Mouse (Mus musculus): Measurements from ENCODE around the gene Herpud2. TPM values are rescaled to one million over a fixed set of nuclear protein-coding genes. Genes with fewer than 3 reads are reported as not detected.

Gene Herpud2
- polyA plus RNA-seq, 1 experiment from 2014 or later: 36.0 TPM

DNA sequence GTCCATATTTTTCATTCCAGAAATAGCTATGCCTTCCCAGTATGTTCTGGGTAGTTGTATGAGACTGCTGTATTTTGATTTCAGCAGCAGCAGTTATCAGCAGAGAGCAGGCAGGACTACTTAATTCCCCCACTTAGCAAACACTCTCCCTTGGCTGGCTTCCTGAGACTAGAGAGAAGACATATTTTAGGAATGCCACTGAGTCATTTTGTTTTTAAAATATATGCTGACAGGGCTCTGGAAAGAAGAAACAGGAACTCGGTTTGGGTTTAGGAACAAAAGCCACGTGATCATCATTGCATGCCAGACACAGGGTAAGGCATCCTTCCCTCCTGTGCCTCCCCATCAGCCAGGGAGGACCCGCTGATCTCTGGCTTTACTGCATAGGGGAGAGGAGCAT is 75.6 kb downstream of the Herpud2 start:
- Histone ChIP-seq H3K4me1 (replicated peaks) (no peaks in the 10 kb centered on the region), H3K27ac (replicated peaks) (no peak overlapping the region), H3K36me3 (no peaks in the 10 kb centered on the region), H3K4me3 (no peak overlapping the region), H3K27me3 (no peaks in the 10 kb centered on the region), H3K9me3 (no peaks in the 10 kb centered on the region), H3K9ac (no peak overlapping the region), H3K4me2 (no peak overlapping the region)
- ATAC-seq (ENCODE audit: low FRiP score, low read depth): no peak
- 71% methylated on average over 3 of the region's 3 CpGs for WGBS

GRCm38 (mm10) chr9:25072666-25073065 is 79.0 kb downstream of the Herpud2 start:
- Histone ChIP-seq H3K27ac (replicated peaks) (no peak overlapping the region), H3K4me2 (no peak overlapping the region), H3K4me3 (no peak overlapping the region), H3K27me3 (no peaks in the 10 kb centered on the region), H3K36me3 (no peaks in the 10 kb centered on the region), H3K4me1 (replicated peaks) (no peaks in the 10 kb centered on the region), H3K9ac (no peak overlapping the region), H3K9me3 (no peaks in the 10 kb centered on the region)
- WGBS: 88% methylated on average over 1 of the region's 1 CpGs
- ATAC-seq (ENCODE audit: low FRiP score, low read depth): no peak

DNA sequence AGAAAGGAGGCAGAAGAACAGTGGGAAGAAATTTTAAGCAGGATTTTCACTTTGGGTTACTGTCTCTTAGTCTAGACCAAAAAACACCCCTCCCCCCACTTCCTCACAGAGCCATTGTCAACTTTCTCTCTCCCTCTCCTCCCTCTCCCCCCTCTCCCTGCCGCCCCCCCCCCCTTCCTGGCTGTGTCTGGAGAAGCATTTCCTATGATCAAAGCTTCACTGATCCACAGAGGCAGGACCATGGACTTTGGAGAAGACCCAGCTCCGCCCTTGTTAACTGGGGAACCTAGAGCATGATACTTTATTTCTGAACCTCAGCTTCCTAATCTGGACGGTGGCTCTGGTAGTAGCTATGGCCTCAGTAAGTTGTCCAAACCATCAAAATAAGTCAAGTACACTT is 92.9 kb downstream of the Herpud2 start:
- 80% methylated on average over 2 of the region's 3 CpGs for WGBS
- H3K4me2 ChIP-seq: no peak overlapping the region
- ATAC-seq (ENCODE audit: low FRiP score, low read depth): no peak
- H3K9ac ChIP-seq: no peak overlapping the region
- H3K36me3 ChIP-seq: no peaks in the 10 kb centered on the region
- H3K9me3 ChIP-seq: peaks cover 4% of the 10 kb centered on the region; the same call in 1 of the 2 replicates
- H3K27me3 ChIP-seq: no peaks in the 10 kb centered on the region
- peaks cover 3% of the 10 kb centered on the region for H3K4me1 ChIP-seq (replicated peaks)
- H3K27ac ChIP-seq (replicated peaks): no peak overlapping the region
- H3K4me3 ChIP-seq: no peak overlapping the region

Other genes with a start within 250 kb of the Herpud2 start
- gene Gm10181, start 62.4 kb downstream of the Herpud2 start, polyA plus RNA-seq (2015; fragmentation: Nextera tagmentation; extraction: Ambion mirVana): not detected in 2 replicates
- 240 and 244 TPM in 2 replicates for gene Sept7, start 100.6 kb upstream of the Herpud2 start, polyA plus RNA-seq (2015; fragmentation: Nextera tagmentation; extraction: Ambion mirVana)

Data from hindbrain, embryonic 15.5 days (tissue).